Mouse (Mus musculus): ENCODE data around the gene Uba7. TPM values are rescaled to one million over a fixed set of nuclear protein-coding genes. Genes with fewer than 3 reads are reported as not detected.

Gene Uba7
- 28.2 TPM for polyA plus RNA-seq (2014; fragmentation: Illumina TruSeq; extraction: RNeasy Lipid Tissue Mini Kit (QIAGEN cat#74804); ENCODE audit: low read depth, low replicate concordance)

GRCm38 (mm10) chr9:107975399-107976386 lies at the start of gene Uba7:
Uba7 (plus strand) TSS chr9:107975505.

GRCm38 (mm10) chr9:107928169-107928568 lies 47.1 kb upstream of the Uba7 start, which contains the start of gene Actl11:
Actl11 (plus strand) TSS chr9:107928469.

GRCm38 (mm10) chr9:107935374-107935773 lies 39.9 kb upstream of the Uba7 start, which contains the start of gene Camkv:
Camkv (plus strand) TSS chr9:107935674.

GRCm38 (mm10) chr9:107949922-107950235 lies 25.4 kb upstream of the Uba7 start, which contains the start of gene Traip:
Traip (plus strand) TSS chr9:107950136.

GRCm38 (mm10) chr9:107982681-107983346 lies 7.5 kb downstream of the Uba7 start, which contains the start of gene Gm20661:
Gm20661 (plus strand) TSS chr9:107983058.

GRCm38 (mm10) chr9:107985131-107986119 lies 10.1 kb downstream of the Uba7 start, which contains the start of gene Inka1:
Inka1 (minus strand) TSS chr9:107985879.

GRCm38 (mm10) chr9:107992197-107992596 lies 16.9 kb downstream of the Uba7 start, which contains the start of gene Cdhr4:
Cdhr4 (plus strand) TSS chr9:107992497.

GRCm38 (mm10) chr9:107996049-107996448 lies 20.7 kb downstream of the Uba7 start, which contains the start of gene Gm20662:
Gm20662 (plus strand) TSS chr9:107996349.

GRCm38 (mm10) chr9:108001922-108002770 lies 26.8 kb downstream of the Uba7 start, which contains the start of gene Ip6k1:
Ip6k1 (plus strand) TSS chr9:108002501.

Other genes starting within 250 kb of the Uba7 start
- 79.8 TPM for gene Rbm5, start 204.5 kb upstream of the Uba7 start, polyA plus RNA-seq (2014; fragmentation: Illumina TruSeq; extraction: RNeasy Lipid Tissue Mini Kit (QIAGEN cat#74804); ENCODE audit: low read depth, low replicate concordance)
- 43.5 TPM for gene Rbm6, start 102.3 kb upstream of the Uba7 start, polyA plus RNA-seq (2014; fragmentation: Illumina TruSeq; extraction: RNeasy Lipid Tissue Mini Kit (QIAGEN cat#74804); ENCODE audit: low read depth, low replicate concordance)
- 13.5 TPM for gene Mon1a, start 87.4 kb upstream of the Uba7 start, polyA plus RNA-seq (2014; fragmentation: Illumina TruSeq; extraction: RNeasy Lipid Tissue Mini Kit (QIAGEN cat#74804); ENCODE audit: low read depth, low replicate concordance)
- 4.3 TPM for gene Mst1r, start 68.6 kb upstream of the Uba7 start, polyA plus RNA-seq (2014; fragmentation: Illumina TruSeq; extraction: RNeasy Lipid Tissue Mini Kit (QIAGEN cat#74804); ENCODE audit: low read depth, low replicate concordance)
- not detected for gene Actl11, start 47.0 kb upstream of the Uba7 start, polyA plus RNA-seq (2014; fragmentation: Illumina TruSeq; extraction: RNeasy Lipid Tissue Mini Kit (QIAGEN cat#74804); ENCODE audit: low read depth, low replicate concordance)
- gene Camkv, start 39.8 kb upstream of the Uba7 start, polyA plus RNA-seq (2014; fragmentation: Illumina TruSeq; extraction: RNeasy Lipid Tissue Mini Kit (QIAGEN cat#74804); ENCODE audit: low read depth, low replicate concordance) = not detected
- 0.37 TPM for gene Traip, start 25.4 kb upstream of the Uba7 start, polyA plus RNA-seq (2014; fragmentation: Illumina TruSeq; extraction: RNeasy Lipid Tissue Mini Kit (QIAGEN cat#74804); ENCODE audit: low read depth, low replicate concordance)
- gene Gm20661, start 7.6 kb downstream of the Uba7 start, polyA plus RNA-seq (2014; fragmentation: Illumina TruSeq; extraction: RNeasy Lipid Tissue Mini Kit (QIAGEN cat#74804); ENCODE audit: low read depth, low replicate concordance) = 0.52 TPM
- 9.8 TPM for gene Inka1, start 10.4 kb downstream of the Uba7 start, polyA plus RNA-seq (2014; fragmentation: Illumina TruSeq; extraction: RNeasy Lipid Tissue Mini Kit (QIAGEN cat#74804); ENCODE audit: low read depth, low replicate concordance)
- gene Cdhr4, start 17.0 kb downstream of the Uba7 start, polyA plus RNA-seq (2014; fragmentation: Illumina TruSeq; extraction: RNeasy Lipid Tissue Mini Kit (QIAGEN cat#74804); ENCODE audit: low read depth, low replicate concordance) = not detected
- not detected for gene Gm20662, start 20.8 kb downstream of the Uba7 start, polyA plus RNA-seq (2014; fragmentation: Illumina TruSeq; extraction: RNeasy Lipid Tissue Mini Kit (QIAGEN cat#74804); ENCODE audit: low read depth, low replicate concordance)
- 42.3 TPM for gene Ip6k1, start 27.0 kb downstream of the Uba7 start, polyA plus RNA-seq (2014; fragmentation: Illumina TruSeq; extraction: RNeasy Lipid Tissue Mini Kit (QIAGEN cat#74804); ENCODE audit: low read depth, low replicate concordance)
- 18.9 TPM for gene Gmppb, start 73.7 kb downstream of the Uba7 start, polyA plus RNA-seq (2014; fragmentation: Illumina TruSeq; extraction: RNeasy Lipid Tissue Mini Kit (QIAGEN cat#74804); ENCODE audit: low read depth, low replicate concordance)
- 1.6 TPM for gene Amigo3, start 77.7 kb downstream of the Uba7 start, polyA plus RNA-seq (2014; fragmentation: Illumina TruSeq; extraction: RNeasy Lipid Tissue Mini Kit (QIAGEN cat#74804); ENCODE audit: low read depth, low replicate concordance)
- not detected for gene Mst1, start 104.9 kb downstream of the Uba7 start, polyA plus RNA-seq (2014; fragmentation: Illumina TruSeq; extraction: RNeasy Lipid Tissue Mini Kit (QIAGEN cat#74804); ENCODE audit: low read depth, low replicate concordance)
- 79.7 TPM for gene Rnf123, start 107.8 kb downstream of the Uba7 start, polyA plus RNA-seq (2014; fragmentation: Illumina TruSeq; extraction: RNeasy Lipid Tissue Mini Kit (QIAGEN cat#74804); ENCODE audit: low read depth, low replicate concordance)
- 47.5 TPM for gene Apeh, start 119.1 kb downstream of the Uba7 start, polyA plus RNA-seq (2014; fragmentation: Illumina TruSeq; extraction: RNeasy Lipid Tissue Mini Kit (QIAGEN cat#74804); ENCODE audit: low read depth, low replicate concordance)
- not detected for gene Bsn, start 214.9 kb downstream of the Uba7 start, polyA plus RNA-seq (2014; fragmentation: Illumina TruSeq; extraction: RNeasy Lipid Tissue Mini Kit (QIAGEN cat#74804); ENCODE audit: low read depth, low replicate concordance)